Mouse (Mus musculus): ENCODE results near the gene Leng8.

- TF ChIP-seq CTCF (conservative IDR thresholded peaks at IDR 0.05; ENCODE audit: insufficient read depth, insufficient read length, low read depth, low read length) (no peak), POLR2A (IDR thresholded peaks at IDR 0.05; ENCODE audit: low read depth, low read length) (no peak)
These were observed 19.6 kb upstream of the Leng8 start for GRCm38 (mm10) chr7:4117050-4117814.

All from kidney, adult 2 months (tissue).